Mouse (Mus musculus) lung, embryonic 16.5 days (tissue): ENCODE data around the gene Nfatc4. TPM values are rescaled to one million over a fixed set of nuclear protein-coding genes. Genes with fewer than 3 reads are reported as not detected.

Experiments
- ATAC-seq: fragments of 200-750 bp; cut with Nextera tagmentation; 2 replicates; pipeline ENCODE4 v1.8.0; 2017; ENCODE audit warnings: low read depth, mild to moderate bottlenecking, moderate library complexity
- H3K27ac ChIP-seq: fragments of 300-500 bp; sonication (generic); 2 replicates; pipeline ENCODE4 v1.5.1; 2014; ENCODE audit warnings: mild to moderate bottlenecking, control low read depth, low read length
- H3K27me3 ChIP-seq: fragments of 300-500 bp; sonication (generic); 2 replicates; pipeline ENCODE4 v1.6.1; 2014; ENCODE audit warnings: low read depth, low read length, mixed read lengths; ENCODE audit not compliant: control insufficient read depth, insufficient read depth
- H3K36me3 ChIP-seq: fragments of 300-500 bp; sonication (generic); 2 replicates; pipeline ENCODE4 v1.6.1; 2014; ENCODE audit warnings: low read length; ENCODE audit not compliant: control insufficient read depth, insufficient read depth
- H3K4me1 ChIP-seq: fragments of 300-500 bp; sonication (generic); replicated peaks from 2 replicates; pipeline ENCODE4 v1.6.1; 2014; ENCODE audit warnings: low read length, mixed read lengths; ENCODE audit not compliant: control insufficient read depth, insufficient read depth
- H3K4me2 ChIP-seq: fragments of 300-500 bp; sonication (generic); 2 replicates; pipeline ENCODE4 v1.6.1; 2014; ENCODE audit warnings: low read depth, low read length, control low read depth
- H3K4me3 ChIP-seq: fragments of 300-500 bp; sonication (generic); 2 replicates; pipeline ENCODE4 v1.5.1; 2014; ENCODE audit warnings: mild to moderate bottlenecking, low read length, control low read depth
- H3K9ac ChIP-seq: fragments of 300-500 bp; sonication (generic); 2 replicates; pipeline ENCODE4 v1.6.1; 2014; ENCODE audit warnings: low read length, control low read depth
- H3K9me3 ChIP-seq: fragments of 300-500 bp; sonication (generic); 2 replicates; pipeline ENCODE4 v1.6.1; 2016; ENCODE audit warnings: low read length; ENCODE audit not compliant: control insufficient read depth
- WGBS: fragments of 180-500 bp; shearing (Covaris S2); extraction: QIAGEN DNeasy Blood & Tissue Kit; methylation state at CpG from one replicate; pipeline ENCODE4 v1.1.7; 2014; 5-methylcytosine and 5-hydroxymethylcytosine counted together
- polyA plus RNA-seq: library from polyadenylated mRNA; unstranded; fragments of >200 nt; fragmentation: Nextera tagmentation; extraction: Ambion mirVana; gene quantifications from 2 replicates; pipeline ENCODE4 v1.2.1, GENCODE M21; 2015

Gene Nfatc4
- polyA plus RNA-seq = 48.2 and 48.5 TPM in 2 replicates

- under 1% methylated on average over 46 of the region's 46 CpGs for WGBS
- H3K36me3 ChIP-seq = no peaks in the 10 kb centered on the region
These were observed at the start of gene Nfatc4 for GRCm38 (mm10) chr14:55822991-55823762. TSS of gene Nfatc4 (plus strand) at chr14:55823144.

GRCm38 (mm10) chr14:55776711-55777110, 46.2 kb upstream of the Nfatc4 start:
- Histone ChIP-seq H3K27ac (no peak overlapping the region), H3K4me2 (no peak overlapping the region), H3K9ac (no peak overlapping the region), H3K4me1 (peaks cover 6% of the 10 kb centered on the region; the same call in 1 of the 2 replicates), H3K27me3 (peaks cover under 1% of the 10 kb centered on the region; the same call in 1 of the 2 replicates), H3K36me3 (no peaks in the 10 kb centered on the region), H3K9me3 (no peaks in the 10 kb centered on the region), H3K4me3 (no peak overlapping the region)
- WGBS = 41% methylated on average over 7 of the region's 7 CpGs
- no peak for ATAC-seq

More at GRCm38 (mm10) chr14:55822991-55823762, at the start of gene Nfatc4:
- Histone ChIP-seq H3K27ac (peak within 1 kb of the TSS; percentile 98), H3K4me2 (peak within 1 kb of the TSS; percentile 60), H3K27me3 (no peaks in the 10 kb centered on the region), H3K4me3 (peak within 1 kb of the TSS; percentile 69), H3K9ac (peak within 1 kb of the TSS; percentile 87), H3K9me3 (no peaks in the 10 kb centered on the region), H3K4me1 (peaks cover 22% of the 10 kb centered on the region)
- peak; percentile 89 for ATAC-seq

- Histone ChIP-seq H3K27ac (no peak overlapping the region), H3K4me2 (no peak overlapping the region), H3K9me3 (no peaks in the 10 kb centered on the region), H3K9ac (no peak overlapping the region), H3K27me3 (peaks cover 2% of the 10 kb centered on the region; the same call in 1 of the 2 replicates), H3K4me3 (no peak overlapping the region), H3K36me3 (no peaks in the 10 kb centered on the region), H3K4me1 (peaks cover 8% of the 10 kb centered on the region; the same call in 1 of the 2 replicates)
- 21% methylated on average over 3 of the region's 3 CpGs for WGBS
- no peak for ATAC-seq
These were observed 45.8 kb upstream of the Nfatc4 start for GRCm38 (mm10) chr14:55777176-55777575.

- H3K27ac ChIP-seq = no peak overlapping the region
- no peak overlapping the region for H3K4me3 ChIP-seq
- H3K4me1 ChIP-seq = peaks cover 14% of the 10 kb centered on the region
- H3K36me3 ChIP-seq = no peaks in the 10 kb centered on the region
- peaks cover 2% of the 10 kb centered on the region; the same call in 1 of the 2 replicates for H3K27me3 ChIP-seq
- no peak overlapping the region for H3K4me2 ChIP-seq
- no peaks in the 10 kb centered on the region for H3K9me3 ChIP-seq
- 86% methylated on average over 11 of the region's 11 CpGs for WGBS
- no peak for ATAC-seq
- H3K9ac ChIP-seq = no peak overlapping the region
These were observed 45.1 kb upstream of the Nfatc4 start for GRCm38 (mm10) chr14:55777806-55778205.

- H3K27me3 ChIP-seq = peaks cover 2% of the 10 kb centered on the region; the same call in 1 of the 2 replicates
- H3K4me1 ChIP-seq = peaks cover 14% of the 10 kb centered on the region
- H3K9ac ChIP-seq = no peak overlapping the region
- no peak for ATAC-seq
- H3K4me2 ChIP-seq = no peak overlapping the region
- 83% methylated on average over 14 of the region's 15 CpGs for WGBS
- no peak overlapping the region for H3K4me3 ChIP-seq
- no peaks in the 10 kb centered on the region for H3K9me3 ChIP-seq
- no peak overlapping the region for H3K27ac ChIP-seq
- H3K36me3 ChIP-seq = no peaks in the 10 kb centered on the region
These were observed 44.3 kb upstream of the Nfatc4 start for GRCm38 (mm10) chr14:55778686-55779085.

GRCm38 (mm10) chr14:55779656-55780055, 43.3 kb upstream of the Nfatc4 start:
- H3K9me3 ChIP-seq = no peaks in the 10 kb centered on the region
- no peak overlapping the region for H3K27ac ChIP-seq
- 28% methylated on average over 16 of the region's 16 CpGs for WGBS
- no peak overlapping the region for H3K4me3 ChIP-seq
- H3K9ac ChIP-seq = no peak overlapping the region
- peaks cover 2% of the 10 kb centered on the region for H3K27me3 ChIP-seq
- ATAC-seq = no peak
- no peak overlapping the region for H3K4me2 ChIP-seq
- H3K4me1 ChIP-seq = peaks cover 14% of the 10 kb centered on the region
- no peaks in the 10 kb centered on the region for H3K36me3 ChIP-seq

- peaks cover 14% of the 10 kb centered on the region for H3K4me1 ChIP-seq
- no peak overlapping the region for H3K4me2 ChIP-seq
- no peak overlapping the region for H3K4me3 ChIP-seq
- no peak overlapping the region for H3K9ac ChIP-seq
- peaks cover 2% of the 10 kb centered on the region for H3K27me3 ChIP-seq
- H3K36me3 ChIP-seq = no peaks in the 10 kb centered on the region
- H3K27ac ChIP-seq = no peak overlapping the region
- no peak for ATAC-seq
- no peaks in the 10 kb centered on the region for H3K9me3 ChIP-seq
- 80% methylated on average over 11 of the region's 11 CpGs for WGBS
These were observed 42.2 kb upstream of the Nfatc4 start for GRCm38 (mm10) chr14:55780736-55781135.

GRCm38 (mm10) chr14:55781310-55781709, 41.6 kb upstream of the Nfatc4 start:
- Histone ChIP-seq H3K4me2 (peak overlapping the region; percentile 45), H3K4me1 (peaks cover 14% of the 10 kb centered on the region), H3K27ac (no peak overlapping the region), H3K4me3 (peak overlapping the region; percentile 30), H3K9me3 (no peaks in the 10 kb centered on the region), H3K9ac (0 out of 2 replicates have a peak overlapping the region, but pooled peaks have one; percentile 29), H3K36me3 (no peaks in the 10 kb centered on the region), H3K27me3 (peaks cover 3% of the 10 kb centered on the region)
- WGBS = 17% methylated on average over 14 of the region's 14 CpGs
- ATAC-seq = peak; percentile 64

- no peak for ATAC-seq
- WGBS = 46% methylated on average over 9 of the region's 9 CpGs
- H3K27ac ChIP-seq = peak overlapping the region; percentile 69
- H3K4me2 ChIP-seq = peak overlapping the region; percentile 76
- no peaks in the 10 kb centered on the region for H3K36me3 ChIP-seq
- peaks cover 6% of the 10 kb centered on the region for H3K27me3 ChIP-seq
- H3K4me1 ChIP-seq = peaks cover 14% of the 10 kb centered on the region
- peak overlapping the region; percentile 56 for H3K4me3 ChIP-seq
- H3K9me3 ChIP-seq = no peaks in the 10 kb centered on the region
- peak overlapping the region; percentile 72 for H3K9ac ChIP-seq
These were observed 40.5 kb upstream of the Nfatc4 start for GRCm38 (mm10) chr14:55782361-55782960.
